Mouse (Mus musculus) naive thymus-derived CD4-positive, alpha-beta T cell, adult 2 months (primary cell): ENCODE data around the gene Il10.
"Not testable (repeated sequence)": the region's sequence is repeated elsewhere in the genome, so short reads cannot be mapped to it uniquely, and the experiment has no call there.

Experiments used
- DNase-seq: peaks from one replicate; pipeline ENCODE4 v3.0.0-alpha.2; 2011; ENCODE audit warnings: low read depth

Il10 gene

GRCm38 (mm10) chr1:131020425-131021310 is 1.0 kb downstream of the Il10 start:
- no peak for DNase-seq

- no peak for DNase-seq
These were observed 1.8 kb downstream of the Il10 start for GRCm38 (mm10) chr1:131021438-131021837.

- no peak for DNase-seq
These were observed 2.4 kb downstream of the Il10 start for GRCm38 (mm10) chr1:131021900-131022590.

- DNase-seq = no peak
These were observed 3.1 kb downstream of the Il10 start for GRCm38 (mm10) chr1:131022591-131023249.

GRCm38 (mm10) chr1:131023250-131023858 is 3.7 kb downstream of the Il10 start:
- DNase-seq = not testable (repeated sequence)

GRCm38 (mm10) chr1:131024900-131025842 is 5.5 kb downstream of the Il10 start:
- no peak for DNase-seq

- DNase-seq = no peak
These were observed 6.2 kb downstream of the Il10 start for GRCm38 (mm10) chr1:131025843-131026190.

GRCm38 (mm10) chr1:131029215-131029614 is 9.6 kb downstream of the Il10 start:
- no peak for DNase-seq

GRCm38 (mm10) chr1:131030261-131030660 is 10.6 kb downstream of the Il10 start:
- DNase-seq = no peak

GRCm38 (mm10) chr1:131031267-131031666 is 11.6 kb downstream of the Il10 start:
- DNase-seq = no peak

GRCm38 (mm10) chr1:131038001-131038400 is 18.4 kb downstream of the Il10 start:
- DNase-seq = no peak

- DNase-seq = no peak
These were observed 18.9 kb downstream of the Il10 start for GRCm38 (mm10) chr1:131038415-131039017.

GRCm38 (mm10) chr1:131039479-131039878 is 19.8 kb downstream of the Il10 start:
- DNase-seq = no peak

- DNase-seq = no peak
These were observed 22.6 kb downstream of the Il10 start for GRCm38 (mm10) chr1:131042263-131042662.

- DNase-seq = no peak
These were observed 23.1 kb downstream of the Il10 start for GRCm38 (mm10) chr1:131042721-131043120.

GRCm38 (mm10) chr1:131043636-131044035 is 24.0 kb downstream of the Il10 start:
- DNase-seq = no peak

- DNase-seq = no peak
These were observed 26.2 kb downstream of the Il10 start for GRCm38 (mm10) chr1:131045723-131046355.

GRCm38 (mm10) chr1:131046607-131047006 is 27.0 kb downstream of the Il10 start:
- DNase-seq = no peak

GRCm38 (mm10) chr1:131048121-131048863 is 28.6 kb downstream of the Il10 start:
- DNase-seq = no peak

- DNase-seq = no peak
These were observed 29.3 kb downstream of the Il10 start for GRCm38 (mm10) chr1:131048946-131049345.
